Mouse (Mus musculus): ENCODE data around the gene Igf2r.

GRCm38 (mm10) chr17:12780125-12780524, 10.7 kb upstream of the Igf2r start:
- TF ChIP-seq POLR2A (IDR thresholded peaks at IDR 0.05; ENCODE audit: insufficient read depth, low read depth, low read length) (no peak), CTCF (IDR thresholded peaks at IDR 0.05; ENCODE audit: insufficient read depth, low read depth, low read length) (no peak)

All from olfactory bulb, adult 2 months (tissue).